Mouse (Mus musculus) Patski (cell line): ENCODE measurements around the gene Amz2. TPM values are rescaled to one million over a fixed set of nuclear protein-coding genes. Genes with fewer than 3 reads are reported as not detected.

Experiments used
- ATAC-seq: fragments of 100-300 bp; one replicate; pipeline ENCODE4 v1.8.0; 2021
- CTCF ChIA-PET: fragments of 350-600 bp; sonication (Branson Sonifier 250); formaldehyde crosslinking; loops from one replicate; lab custom pipeline; 2022; ENCODE audit warnings: inconsistent platforms; lab: Charles Lee
- POLR2A ChIA-PET: fragments of 350-600 bp; sonication (Branson Sonifier 250); formaldehyde crosslinking; loops from one replicate; lab custom pipeline; 2022; ENCODE audit warnings: antibody characterized with exemption, inconsistent platforms; lab: Charles Lee
- DNase-seq: peaks from one replicate; pipeline ENCODE4 v3.0.0-alpha.2; 2011; ENCODE audit warnings: low read depth, low spot score
- H3K27me3 ChIP-seq: fragments of 371-371 bp; one replicate; pipeline ENCODE4 v1.5.1; 2021
- CTCF ChIP-seq: fragments of 100-300 bp; IDR thresholded peaks from one replicate; pipeline ENCODE4 v1.5.1; 2021
- in situ Hi-C: fragments of 300-500 bp; cut with MboI; formaldehyde crosslinking; loops from 3 replicates; pipeline ENCODE4 v1.11.1; 2018; ENCODE audit warnings: low pct_unique_long_range_greater_than_20kb, mixed read lengths
- polyA plus RNA-seq: library from polyadenylated mRNA; unstranded; gene quantifications from one replicate; pipeline ENCODE4 v1.2.3, GENCODE M21; 2021

Gene Amz2
- polyA plus RNA-seq, 1 experiment from 2014 or later, result 48.6 TPM

GRCm38 (mm10) chr11:109500206-109500605 is 74.5 kb downstream of the Amz2 start:
- in situ Hi-C loops, result no loop called here
- ATAC-seq (no peak), DNase-seq (no peak)
- ChIA-PET CTCF (no interaction called here), POLR2A (interaction anchor here (0.6 kb wide), 1 partner anchor 107 kb away, joined by 6 read pairs; no protein-coding TSS in a partner anchor)
- no peaks in the 10 kb centered on the region for H3K27me3 ChIP-seq
- TF ChIP-seq CTCF, result no peak

Other genes starting within 250 kb of the Amz2 start
- 3.3 TPM for gene Rgs9, start 127.8 kb upstream of the Amz2 start, polyA plus RNA-seq
- gene Gna13, start 63.1 kb upstream of the Amz2 start, polyA plus RNA-seq, result 50.4 TPM
- gene 9930022D16Rik, start 12.0 kb upstream of the Amz2 start, polyA plus RNA-seq, result not detected
- 1.1 TPM for gene Arsg, start 47.4 kb downstream of the Amz2 start, polyA plus RNA-seq
- gene Slc16a6, start 47.7 kb downstream of the Amz2 start, polyA plus RNA-seq, result 1.2 TPM
- gene Wipi1, start 186.0 kb downstream of the Amz2 start, polyA plus RNA-seq, result 36.7 TPM
- 258 TPM for gene Prkar1a, start 223.5 kb downstream of the Amz2 start, polyA plus RNA-seq